Mouse (Mus musculus) urinary bladder, postnatal 14 days (tissue): Measurements from ENCODE around the gene Wfdc15a.
"Not testable (repeated sequence)": the region's sequence is repeated elsewhere in the genome, so short reads cannot be mapped to it uniquely, and the experiment has no call there.

Source experiments
- DNase-seq: peaks from one replicate; pipeline ENCODE4 v3.0.0; 2021; ENCODE audit warnings: low spot score

Wfdc15a gene

DNA sequence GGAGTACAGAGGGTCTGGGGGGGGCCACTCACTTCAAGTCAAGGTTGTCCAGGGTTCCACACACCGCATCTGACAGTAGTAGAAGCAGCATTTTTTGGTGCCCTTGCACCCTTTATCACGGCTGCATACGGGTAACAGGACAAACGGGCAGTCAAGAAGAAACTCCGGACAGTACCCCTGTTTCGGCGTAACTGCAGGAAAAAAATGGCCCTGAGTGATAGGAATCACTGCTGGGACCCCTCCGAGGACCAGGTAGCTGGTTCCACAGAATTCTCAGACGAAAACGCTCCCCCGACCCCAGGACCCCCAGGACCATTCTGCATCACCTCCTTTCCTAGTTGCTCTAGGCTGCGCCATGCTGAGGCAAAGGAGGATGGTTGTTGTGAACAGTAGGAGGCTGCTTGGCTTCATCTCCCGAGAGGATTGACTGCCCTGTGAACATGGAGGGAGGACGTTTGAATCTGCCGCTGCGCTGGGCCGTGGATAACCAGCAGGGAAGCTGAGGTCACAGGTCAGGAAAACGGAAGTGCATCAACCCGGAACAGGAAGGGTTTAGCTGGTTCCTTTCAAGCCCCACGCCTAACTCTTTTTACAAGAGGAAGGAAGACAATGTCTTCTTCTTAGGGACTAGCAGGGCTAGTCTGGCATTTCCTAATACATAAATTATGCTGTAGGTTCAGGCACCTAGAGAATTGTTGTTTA lies at the start of gene Wfdc15a:
Wfdc15a (minus strand) TSS at position 505 of the 702 bp plus-strand sequence.
- no peak for DNase-seq

DNA sequence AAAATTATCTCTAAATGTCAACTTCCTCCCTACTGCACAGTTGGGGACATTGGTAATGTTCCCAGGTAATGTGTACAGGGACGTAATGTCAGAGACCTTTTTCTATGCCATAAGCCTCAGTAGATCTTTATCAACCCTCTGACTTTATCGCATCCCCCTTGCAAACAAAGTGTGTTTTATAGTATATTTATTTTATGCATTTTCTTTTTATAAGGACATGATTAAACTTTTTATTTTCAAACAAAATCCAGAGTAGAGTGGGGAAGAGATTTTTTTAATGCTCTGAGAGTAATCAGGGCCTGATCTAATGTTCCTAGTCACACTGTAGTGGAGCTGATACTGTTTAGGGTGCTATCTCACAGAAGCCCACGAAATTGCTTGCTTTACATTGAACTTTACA lies 38.4 kb upstream of the Wfdc15a start, which contains the start of gene Svs2:
Svs2 (minus strand) TSS at position 101 of the 400 bp plus-strand sequence.
- no peak for DNase-seq

DNA sequence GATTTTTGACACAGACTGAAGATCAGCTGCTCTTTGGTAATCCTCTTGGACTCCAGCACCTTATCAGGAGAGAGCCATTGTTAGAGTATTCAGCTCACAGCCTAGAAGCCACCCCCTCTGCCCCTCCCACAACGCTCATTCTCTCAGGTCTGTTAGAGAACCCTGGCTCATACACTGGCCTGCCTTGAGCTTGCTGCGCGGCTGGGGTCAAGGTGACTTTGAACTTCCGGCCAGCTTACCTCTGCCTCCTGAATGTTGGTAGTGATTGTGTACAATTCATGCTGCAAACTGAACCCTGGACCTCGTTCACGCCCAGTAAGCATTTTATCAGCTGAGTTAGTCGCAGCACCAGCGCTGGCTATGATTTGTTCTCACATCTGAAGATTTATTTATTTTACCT lies 32.7 kb upstream of the Wfdc15a start:
- no peak for DNase-seq

DNA sequence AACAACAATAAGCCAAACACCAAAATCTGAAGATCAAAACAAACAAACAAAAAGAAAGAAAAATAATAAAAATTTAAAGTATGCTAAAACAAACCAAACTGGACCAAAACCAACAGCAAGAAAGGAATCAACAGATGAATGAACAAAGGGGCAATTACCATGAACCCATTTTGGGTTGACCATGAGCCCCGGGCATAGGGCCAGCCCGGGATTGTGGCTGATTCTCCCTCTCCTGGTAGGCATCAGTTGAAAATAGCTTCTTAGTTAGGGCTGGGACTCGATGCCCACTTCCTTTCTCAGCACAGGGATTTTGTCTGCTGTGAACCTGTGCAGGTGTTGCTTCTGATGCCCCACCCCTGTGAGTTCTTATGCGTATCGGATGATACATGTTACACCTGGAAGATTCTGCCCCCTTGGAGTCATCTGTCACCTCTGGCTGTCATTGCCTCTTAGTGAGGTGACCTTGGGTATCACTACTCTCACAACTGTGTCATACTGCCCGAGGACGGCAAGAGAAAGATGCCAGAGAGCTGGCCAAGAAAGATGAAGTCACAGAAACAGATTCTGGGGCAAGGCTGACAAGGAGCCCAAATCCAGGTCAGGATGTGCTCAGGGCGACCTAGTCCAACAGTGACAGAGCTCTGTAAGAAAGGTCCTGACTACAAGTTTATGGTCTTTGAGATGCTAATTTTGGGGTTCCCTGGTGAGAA lies 28.6 kb upstream of the Wfdc15a start:
- no peak for DNase-seq

DNA sequence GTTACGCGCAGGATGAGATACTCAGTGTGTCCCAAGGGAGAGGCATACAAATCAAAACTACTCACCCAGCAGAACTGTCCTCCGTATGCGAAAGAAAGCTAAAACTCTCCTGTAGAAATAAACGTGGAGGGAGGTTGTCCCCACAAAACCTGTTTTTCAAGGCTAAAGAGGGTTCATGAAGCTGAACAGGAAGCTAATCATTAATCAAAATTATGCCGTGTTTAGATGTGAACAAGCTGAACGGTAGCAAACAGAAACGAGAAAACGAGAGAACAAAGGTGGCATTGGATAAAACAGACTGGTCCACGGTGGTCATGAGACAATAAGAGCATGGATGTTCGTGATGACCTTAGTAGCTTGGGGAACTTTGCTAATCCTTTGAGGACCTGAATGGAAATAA lies 21.6 kb upstream of the Wfdc15a start, which contains the start of gene Wfdc15b:
Wfdc15b (minus strand) TSS at position 139 of the 400 bp plus-strand sequence.
- DNase-seq, result no peak

DNA sequence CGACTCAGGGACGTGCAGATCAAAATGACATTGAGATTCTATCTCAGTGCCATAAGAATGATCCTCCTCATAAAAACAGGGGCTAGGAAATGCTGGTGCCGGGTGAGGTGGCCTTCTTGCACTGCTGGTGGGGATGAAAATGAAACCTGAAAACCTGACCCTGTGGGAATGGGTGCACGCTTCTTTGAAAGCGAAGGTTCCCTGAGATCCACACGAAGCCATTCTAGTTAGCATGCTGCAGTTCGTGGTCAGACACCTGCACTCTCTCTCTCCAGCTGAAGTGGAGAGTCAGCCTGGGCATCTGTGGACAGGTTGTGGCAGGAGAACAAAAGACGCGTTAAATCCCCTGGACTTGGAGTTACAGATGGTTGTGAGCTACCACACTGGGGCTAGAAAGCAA lies 19.4 kb upstream of the Wfdc15a start:
- DNase-seq, result no peak

DNA sequence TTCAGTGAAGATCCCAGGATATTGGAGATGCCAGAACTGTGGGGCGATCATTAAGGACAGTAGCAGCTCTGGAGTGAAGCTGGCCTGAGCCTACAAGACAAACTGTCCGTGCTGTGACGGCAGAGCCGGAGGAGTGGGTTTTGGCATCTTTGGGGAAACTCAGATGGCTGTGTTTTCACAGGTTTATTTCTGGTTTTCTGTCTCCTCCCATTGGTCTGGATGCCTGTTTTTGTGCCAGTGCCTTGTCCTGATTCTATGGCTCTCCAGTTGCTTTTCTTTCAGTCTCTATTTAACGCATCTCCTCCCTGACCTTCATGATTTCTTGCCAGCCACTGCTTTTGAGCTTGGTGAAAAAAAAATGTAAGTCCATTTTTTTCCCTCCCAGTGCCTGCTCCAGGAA lies 12.8 kb upstream of the Wfdc15a start:
- DNase-seq, result no peak

DNA sequence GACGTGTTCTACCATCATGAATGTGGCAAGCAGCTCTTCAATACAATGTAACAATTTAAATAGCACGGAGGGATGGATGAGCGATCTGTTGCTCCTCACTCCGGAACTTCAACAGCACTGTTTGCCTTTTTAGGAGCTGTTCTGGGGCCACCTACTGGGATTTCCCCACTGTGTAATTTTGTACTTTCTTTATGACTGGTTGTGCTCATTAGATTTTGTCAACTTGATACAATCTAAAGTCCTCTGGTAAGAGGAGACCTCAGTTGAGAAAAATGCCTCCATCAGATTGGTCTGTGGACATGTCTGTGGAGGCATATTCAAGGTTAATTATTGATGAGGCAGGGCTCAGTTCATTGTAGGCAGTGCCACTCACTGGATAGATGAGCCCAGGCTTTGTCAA lies 11.0 kb upstream of the Wfdc15a start:
- DNase-seq, result no peak

DNA sequence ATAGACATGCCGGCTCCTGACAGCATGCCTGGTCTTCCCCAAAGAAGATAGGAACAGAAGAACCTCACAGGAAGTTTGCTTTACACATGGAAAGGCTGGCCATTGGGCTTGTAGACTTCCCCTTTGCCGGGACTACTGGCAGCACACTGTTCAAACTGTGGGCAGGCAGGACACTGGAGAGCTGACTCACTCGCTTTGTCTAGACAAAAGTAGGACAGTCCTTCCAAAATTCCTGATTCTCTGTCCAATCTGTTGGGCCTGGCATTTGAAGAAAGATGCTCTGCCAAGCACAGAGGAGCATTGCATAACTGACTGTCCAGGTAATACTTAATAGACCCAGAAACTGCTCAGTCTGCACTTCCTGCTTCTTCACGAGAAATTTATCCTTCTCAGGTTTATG lies 6.7 kb upstream of the Wfdc15a start:
- DNase-seq, result no peak

DNA sequence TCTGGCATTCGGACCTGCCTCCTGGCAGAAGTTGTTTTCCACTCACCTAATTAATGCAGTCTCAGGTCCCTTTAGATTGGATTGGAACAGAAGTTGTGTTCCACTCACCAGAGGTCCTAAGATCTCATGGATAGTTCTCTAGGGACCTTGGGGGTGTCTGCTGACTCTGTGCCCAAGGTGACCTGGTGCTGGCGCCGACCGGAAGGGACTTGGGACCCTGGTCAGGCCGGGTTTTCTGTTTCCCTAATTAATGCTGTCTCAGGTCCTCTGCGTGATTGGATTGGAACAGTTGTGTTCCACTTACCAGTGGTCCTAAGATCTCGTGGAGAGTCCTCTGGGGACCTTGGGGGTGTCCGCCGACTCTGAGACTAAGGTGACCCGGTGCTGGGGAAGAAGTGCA lies 6.1 kb upstream of the Wfdc15a start:
- not testable (repeated sequence) for DNase-seq

DNA sequence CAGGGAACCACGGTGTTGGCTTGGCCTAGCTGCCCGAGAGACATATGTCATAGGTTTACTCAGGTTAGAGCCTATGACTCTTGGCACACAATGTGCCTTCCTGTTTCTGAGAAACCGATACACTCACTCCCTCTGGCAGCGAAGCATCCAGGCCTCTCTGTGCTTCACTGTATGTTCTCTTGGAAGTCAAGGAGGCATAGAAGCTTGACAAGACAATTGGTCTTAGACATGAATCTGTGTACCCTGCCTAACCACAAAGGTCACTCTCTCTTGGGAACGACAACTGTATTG lies 3.3 kb downstream of the Wfdc15a start:
- no peak for DNase-seq

DNA sequence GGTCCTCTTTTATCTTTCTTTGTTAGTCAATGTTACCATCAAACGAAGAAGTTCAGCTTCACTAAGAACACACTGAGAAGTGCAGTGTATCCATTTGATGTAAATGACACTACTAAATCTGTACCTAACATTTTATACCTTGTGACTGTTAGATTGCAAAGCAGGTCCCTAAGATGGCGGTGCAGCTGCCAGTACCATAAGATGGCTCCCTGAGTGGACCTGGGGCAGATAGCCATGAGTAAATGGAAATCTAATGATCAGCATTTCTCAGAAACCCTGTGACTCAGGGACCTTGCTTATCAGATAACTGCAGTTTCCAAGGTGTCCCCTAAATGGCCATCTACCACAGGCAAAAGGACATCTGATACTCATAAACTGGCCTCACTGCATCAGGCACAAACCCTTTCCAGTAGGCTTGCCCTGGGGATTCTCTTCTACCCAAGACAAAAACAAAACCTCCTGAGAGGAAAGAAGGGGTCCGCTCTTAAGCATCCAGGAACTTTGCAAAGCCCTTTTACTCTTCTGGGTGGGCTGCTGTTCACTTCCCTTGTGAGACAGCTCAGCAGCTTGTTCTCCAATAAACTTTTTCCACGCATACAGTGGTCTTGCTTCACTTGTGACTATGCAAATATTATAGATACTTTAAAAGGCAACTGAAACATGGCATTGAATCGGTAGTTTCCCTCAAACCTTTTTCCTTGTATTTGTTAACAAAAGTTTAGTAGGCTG lies 3.8 kb downstream of the Wfdc15a start:
- DNase-seq, result no peak

DNA sequence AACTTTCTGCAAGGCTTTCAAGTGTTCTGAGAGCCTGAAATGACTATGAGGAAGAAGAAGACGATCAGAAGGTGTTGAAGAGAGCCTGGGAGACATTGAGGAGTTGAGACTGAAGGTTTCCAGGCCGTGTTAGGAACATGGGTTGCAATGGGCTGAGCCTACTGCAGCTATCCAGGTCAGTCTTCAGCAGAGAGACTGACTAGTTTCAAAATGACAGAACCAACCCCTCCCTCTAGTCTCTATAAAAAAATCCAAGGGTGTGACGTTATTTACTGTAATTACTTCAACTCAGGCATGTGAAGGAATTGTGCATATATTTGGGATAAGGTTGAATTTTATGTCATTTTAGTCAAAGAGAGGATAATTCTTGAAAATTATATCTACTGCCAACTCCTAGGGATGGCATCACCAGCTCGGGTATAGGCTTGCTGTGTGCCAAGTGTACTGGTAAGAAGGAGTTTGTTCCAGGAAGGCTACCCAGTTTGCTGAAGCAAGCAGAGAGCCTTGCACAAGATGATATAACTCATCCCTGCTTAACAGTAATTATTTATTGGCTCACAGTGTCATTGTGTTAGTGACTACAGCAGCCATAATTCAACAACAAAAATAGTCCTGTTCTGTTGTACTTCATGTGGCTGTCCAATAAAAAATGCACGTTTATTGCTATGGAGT lies 4.8 kb downstream of the Wfdc15a start:
- DNase-seq, result no peak

DNA sequence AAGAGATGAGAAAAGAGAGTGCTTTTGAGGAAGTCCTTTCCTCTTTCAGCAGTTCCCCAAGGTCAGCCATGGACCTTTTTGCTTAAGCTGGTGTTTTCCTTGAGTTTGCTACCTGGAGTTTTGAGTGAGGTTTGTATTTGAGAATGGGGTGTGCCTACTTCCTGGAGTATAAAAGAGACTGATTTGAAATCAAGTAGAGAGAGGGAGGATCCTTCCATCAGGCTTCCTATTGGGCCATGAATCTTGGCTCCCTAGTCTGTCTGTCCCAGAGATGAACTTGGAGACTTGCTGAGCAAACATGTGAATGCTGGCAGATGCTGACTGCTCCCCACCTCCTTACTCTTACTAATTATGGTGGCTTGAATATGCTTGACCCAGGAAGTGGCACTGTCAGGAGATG lies 7.7 kb downstream of the Wfdc15a start:
- DNase-seq, result no peak

DNA sequence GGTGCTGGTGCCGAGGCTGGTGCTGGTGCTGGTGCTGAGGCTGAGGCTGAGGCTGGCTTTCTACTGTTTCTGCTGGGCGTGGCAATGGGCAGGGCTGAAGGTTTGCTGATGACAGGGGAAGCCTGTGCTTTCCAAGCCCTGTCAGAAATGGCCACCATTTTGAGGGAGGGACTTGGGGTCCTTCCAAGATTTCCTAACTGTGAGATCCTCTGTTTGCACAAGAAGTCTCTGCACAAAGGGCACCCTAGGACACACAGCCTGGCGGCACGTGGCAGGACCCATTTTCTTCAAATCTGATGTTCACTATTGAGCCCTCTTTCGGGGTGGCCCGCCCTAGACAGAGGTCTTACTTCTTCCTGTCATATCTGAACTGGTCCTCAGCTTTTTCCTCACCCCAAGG lies 9.4 kb downstream of the Wfdc15a start, which contains the start of gene Wfdc12:
Wfdc12 (minus strand) TSS at position 33 of the 400 bp plus-strand sequence.
- DNase-seq, result no peak

DNA sequence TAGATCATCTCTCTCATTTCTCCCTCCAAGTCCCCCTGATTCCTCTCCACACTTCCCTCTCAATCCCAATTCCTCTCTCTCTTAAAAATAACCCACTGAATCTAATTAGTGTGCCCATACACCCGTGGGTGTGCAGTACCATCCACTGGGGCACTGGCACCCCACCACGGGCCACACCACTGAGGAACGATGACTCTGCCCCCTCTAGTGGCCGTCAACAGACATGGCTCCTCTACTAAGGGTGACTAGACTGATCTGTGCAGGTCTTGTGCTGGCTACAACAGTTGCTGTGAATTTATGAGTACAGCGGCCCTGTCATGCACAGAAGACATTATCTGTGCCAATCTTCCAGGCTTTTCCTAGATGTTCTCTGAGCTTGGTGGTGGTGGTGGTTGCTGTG lies 11.2 kb downstream of the Wfdc15a start:
- DNase-seq, result no peak

DNA sequence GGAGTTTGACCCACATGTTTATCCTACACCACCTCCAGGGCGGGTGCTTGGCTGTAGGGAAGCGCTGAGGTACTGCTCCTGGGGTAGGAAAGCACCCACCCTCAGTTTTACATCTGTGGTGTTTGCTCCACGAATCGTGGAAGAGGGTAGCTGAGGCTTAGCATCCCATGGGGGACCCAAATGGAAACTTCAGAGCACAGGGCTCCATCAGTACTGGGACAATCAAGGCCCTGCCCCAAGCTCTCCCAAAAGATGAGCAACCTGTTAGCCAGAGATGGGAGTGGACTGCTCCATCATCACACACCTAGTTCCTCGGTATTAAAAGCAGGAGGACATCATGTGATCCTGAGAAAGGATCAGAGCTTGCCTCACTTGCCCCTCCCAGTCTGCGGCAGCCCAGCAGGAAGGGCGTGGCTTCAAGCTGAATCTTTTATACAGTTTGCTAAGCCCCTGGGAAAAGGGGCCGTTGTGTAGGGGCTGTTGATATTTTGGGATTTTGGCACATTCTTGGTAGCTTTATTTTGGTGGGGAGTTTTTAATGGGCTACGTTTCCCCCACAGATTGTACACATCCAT lies 15.7 kb downstream of the Wfdc15a start:
- no peak for DNase-seq

DNA sequence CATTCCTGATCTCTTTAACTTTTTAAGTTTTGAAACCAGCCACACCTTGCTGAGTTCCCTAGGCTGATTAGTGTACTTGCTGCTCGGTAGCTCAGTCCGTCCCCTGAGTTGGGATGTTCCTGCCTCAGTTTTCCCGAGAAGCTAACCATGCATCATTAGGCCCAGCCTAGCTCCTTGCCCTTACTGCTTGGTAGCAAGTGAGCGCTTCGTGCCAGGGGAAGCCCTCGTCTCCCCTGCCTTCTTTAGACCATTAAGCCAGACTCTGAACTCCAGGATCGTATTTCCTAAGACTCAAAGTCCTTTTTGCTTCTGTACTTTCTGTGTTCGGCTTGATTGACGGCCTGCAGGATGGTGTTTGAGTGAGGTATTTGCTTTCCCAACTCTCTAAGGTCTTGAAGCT lies 16.6 kb downstream of the Wfdc15a start:
- DNase-seq, result no peak

DNA sequence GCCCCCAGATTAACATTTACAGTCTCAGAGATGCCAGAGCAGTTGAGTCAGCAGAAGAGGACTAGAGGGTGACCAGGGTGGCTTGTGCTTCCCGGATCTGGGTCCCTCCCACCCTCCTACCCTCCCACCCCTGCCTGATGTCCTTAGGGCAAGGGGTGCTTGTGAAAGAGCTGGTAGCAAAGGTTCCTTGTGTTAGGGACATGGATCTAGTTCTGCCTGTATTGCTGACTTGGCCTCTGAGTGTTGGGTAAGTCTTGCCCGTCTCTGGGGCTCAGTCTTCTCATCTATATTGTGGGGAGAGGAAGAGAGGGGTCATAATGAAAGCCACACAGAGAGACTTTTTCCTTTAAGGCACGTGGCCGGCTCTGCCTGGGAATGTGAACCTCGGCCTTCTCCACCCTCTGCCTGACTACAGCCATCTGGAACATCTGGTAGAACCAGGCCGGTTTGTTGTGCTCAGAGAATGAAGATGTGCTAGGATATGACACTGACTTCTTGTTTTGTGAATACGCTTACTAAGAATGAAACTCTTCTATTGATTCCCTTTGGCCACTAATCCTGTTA lies 17.2 kb downstream of the Wfdc15a start, which contains the start of gene Wfdc5:
Wfdc5 (minus strand) TSS at position 51 of the 564 bp plus-strand sequence.
- no peak for DNase-seq

DNA sequence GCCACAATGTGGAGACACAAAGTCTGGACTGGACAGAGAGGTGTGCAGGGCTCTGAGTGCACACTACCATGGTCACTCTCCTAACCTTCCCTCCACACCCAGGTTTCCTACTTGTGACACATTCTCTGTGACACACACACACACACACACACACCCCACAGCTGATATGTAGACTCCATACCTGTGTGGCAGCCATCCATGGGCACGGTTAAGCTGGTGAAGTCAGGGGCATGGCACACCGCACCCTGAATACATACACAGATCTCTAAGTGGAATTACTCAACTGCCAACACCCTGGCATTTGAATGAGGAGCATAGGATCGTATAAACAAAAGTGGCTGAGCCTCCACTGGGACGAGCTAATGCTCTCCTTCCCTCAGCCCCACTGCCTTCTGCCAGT lies 19.2 kb downstream of the Wfdc15a start:
- DNase-seq, result no peak

DNA sequence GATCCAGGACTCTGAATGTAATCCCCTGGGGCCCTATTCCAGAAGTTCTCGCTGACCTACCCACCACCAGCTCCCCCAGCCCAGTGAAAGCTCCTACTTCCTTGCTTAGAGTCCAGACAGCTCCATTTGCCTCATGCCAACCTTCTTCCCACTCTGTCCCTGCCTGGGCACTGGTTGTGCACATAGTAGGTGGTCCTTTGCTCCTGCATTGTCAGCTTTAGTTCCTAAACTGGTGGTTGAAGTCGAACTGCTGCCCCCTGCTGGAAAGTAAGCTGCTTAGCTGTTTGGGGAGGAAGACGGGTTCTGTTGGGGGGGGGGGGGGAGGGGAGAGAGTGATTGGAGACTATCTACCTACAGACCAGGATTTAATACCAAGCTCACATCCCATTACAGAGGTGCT lies 19.8 kb downstream of the Wfdc15a start:
- DNase-seq, result no peak

DNA sequence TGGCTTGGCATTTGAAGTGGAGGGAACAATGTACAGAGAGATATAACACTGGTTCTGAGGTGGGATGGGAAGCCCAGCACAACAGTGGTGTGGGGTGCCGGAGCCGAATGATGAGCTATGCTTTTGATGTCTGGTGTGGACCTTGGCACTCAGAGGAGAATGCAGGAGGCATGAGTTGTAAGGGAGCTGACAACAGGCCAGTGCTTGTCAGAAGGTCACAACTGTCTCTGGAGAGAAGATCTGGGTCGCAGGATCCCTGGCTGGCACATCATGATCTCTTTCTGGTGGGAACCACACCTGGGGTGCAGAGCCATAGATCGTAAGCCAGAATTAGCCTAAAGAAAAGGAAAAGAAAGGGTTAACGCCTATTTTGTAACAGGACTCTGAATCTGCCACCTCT lies 22.1 kb downstream of the Wfdc15a start:
- no peak for DNase-seq
